Mouse (Mus musculus) G1E (cell line): ENCODE results near the gene Ccnl1.

Experiments used
- CTCF ChIP-seq: IDR thresholded peaks from 2 replicates; pipeline ENCODE4 v1.5.1; 2012; ENCODE audit warnings: low read depth, low read length, inconsistent platforms, mixed read lengths
- GATA1 ChIP-seq: IDR thresholded peaks from 2 replicates; pipeline ENCODE4 v1.6.1; 2012; ENCODE audit warnings: borderline replicate concordance, low read length, inconsistent platforms, mixed read lengths
- GATA2 ChIP-seq: IDR thresholded peaks from 2 replicates; pipeline ENCODE4 v1.6.1; 2012; ENCODE audit warnings: low read depth, low read length, inconsistent platforms, borderline replicate concordance
- POLR2AphosphoS5 ChIP-seq: IDR thresholded peaks from 2 replicates; pipeline ENCODE4 v1.6.1; 2012; ENCODE audit warnings: low read depth, low read length, inconsistent platforms; ENCODE audit not compliant: insufficient replicate concordance
- TAL1 ChIP-seq: conservative IDR thresholded peaks from 2 replicates; pipeline ENCODE4 v1.6.1; 2012; ENCODE audit warnings: low read depth, low read length, inconsistent platforms, mixed read lengths

DNA sequence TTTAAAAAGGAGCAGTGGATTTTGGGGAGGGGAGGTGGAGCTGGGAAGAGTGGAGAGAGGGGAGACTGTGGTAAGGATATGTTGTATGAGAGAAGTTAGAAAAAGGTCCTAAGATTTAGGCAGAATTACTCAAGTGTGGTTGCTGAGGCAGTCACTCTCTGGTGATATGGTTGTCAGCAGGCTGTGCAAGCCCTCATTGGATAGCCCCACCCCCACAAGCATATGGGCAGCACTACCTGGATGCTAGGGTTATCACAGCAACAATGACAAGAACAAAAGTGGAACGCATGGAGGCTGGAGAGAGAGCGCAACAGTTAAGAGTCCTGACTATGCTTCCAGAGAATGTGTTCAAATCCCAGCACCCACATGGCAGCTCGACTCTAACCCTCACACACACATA, 13.3 kb downstream of the Ccnl1 start:
- TF ChIP-seq CTCF (no peak), GATA2 (no peak), TAL1 (no peak), GATA1 (no peak), POLR2AphosphoS5 (no peak)
